Mouse (Mus musculus): ENCODE measurements around the gene Chkb. TPM values are rescaled to one million over a fixed set of nuclear protein-coding genes. Genes with fewer than 3 reads are reported as not detected.
A peak's percentile ranks its signal among the peaks of the same experiment; 100 is the strongest.

Gene Chkb
- total and polyA plus RNA-seq, 3 experiments = 21.1 to 31.8 (median 26.4) TPM

- no peaks in the 10 kb centered on the region for H3K9me3 ChIP-seq (replicated peaks; ENCODE audit: low read length)
- peaks cover 11 to 29% of the 10 kb centered on the region in 2 experiments for H3K4me1 ChIP-seq (ENCODE audit: control insufficient read depth in 1 of 2, insufficient read depth in 2 of 2)
- H3K9ac ChIP-seq (ENCODE audit: insufficient read depth, low read depth) = no peak overlapping the region
- in situ Hi-C loops (cut with MboI; ENCODE audit: low pct_ligation_motif_present, low pct_unique_long_range_greater_than_20kb, low sequenced_read_pairs) = loop anchor here (5.0 kb wide), 1 partner anchor 54 kb away; no protein-coding TSS in a partner anchor
- H3K4me2 ChIP-seq (ENCODE audit: insufficient read depth, low read depth, poor library complexity, severe bottlenecking) = no peak overlapping the region
- H3K36me3 ChIP-seq (replicated peaks in 1 of 2; ENCODE audit: control insufficient read depth in 1 of 2, insufficient read depth in 1 of 2, low read length in 1 of 2) = peaks cover 2 to 27% of the 10 kb centered on the region in 2 experiments
- H3K79me2 ChIP-seq (replicated peaks; ENCODE audit: control insufficient read depth, extremely low read depth, insufficient read depth, poor library complexity, severe bottlenecking) = no peaks in the 10 kb centered on the region
- no peak overlapping the region for H3K27ac ChIP-seq (ENCODE audit: insufficient read depth, low read depth)
- TF ChIP-seq MEF2A (IDR thresholded peaks at IDR 0.05; ENCODE audit: borderline replicate concordance, low read depth, low read length) (no peak), NELFE (IDR thresholded peaks at IDR 0.05; ENCODE audit: low read depth, low read length) (no peak), MYC (IDR thresholded peaks at IDR 0.05; ENCODE audit: low read depth, low read length) (no peak)
- H3K4me3 ChIP-seq (replicated peaks in 1 of 3; ENCODE audit: low read depth in 2 of 3, low read length in 2 of 3, poor library complexity in 1 of 3) = no peak overlapping the region
- dilution Hi-C loops (cut with MboI; ENCODE audit: extremely low pct_ligation_motif_present, extremely low pct_unique_long_range_greater_than_20kb, low sequenced_read_pairs) = no loop called here
- no peak for DNase-seq (ENCODE audit: extremely low read depth)
- no peaks in the 10 kb centered on the region for H3K27me3 ChIP-seq (replicated peaks)
These were observed 48.9 kb upstream of the Chkb start for GRCm38 (mm10) chr15:89478622-89479021.

GRCm38 (mm10) chr15:89477806-89478205 is 48.1 kb upstream of the Chkb start:
- Histone ChIP-seq H3K9ac (ENCODE audit: insufficient read depth, low read depth) (no peak overlapping the region), H3K4me1 (ENCODE audit: control insufficient read depth in 1 of 2, insufficient read depth in 2 of 2) (peaks cover 11 to 29% of the 10 kb centered on the region in 2 experiments), H3K4me2 (ENCODE audit: insufficient read depth, low read depth, poor library complexity, severe bottlenecking) (no peak overlapping the region)

GRCm38 (mm10) chr15:89477091-89477491 is 47.4 kb upstream of the Chkb start, which contains the start of gene Arsa:
TSS of gene Arsa (minus strand) at chr15:89477425.
- Histone ChIP-seq H3K4me1 (ENCODE audit: control insufficient read depth in 1 of 2, insufficient read depth in 2 of 2) (peaks cover 11 to 29% of the 10 kb centered on the region in 2 experiments), H3K4me3 (replicated peaks in 1 of 3; ENCODE audit: low read depth in 2 of 3, low read length in 2 of 3, poor library complexity in 1 of 3) (peak within 1 kb of the TSS; percentile 63 to 95 (median 71)), H3K27ac (ENCODE audit: insufficient read depth, low read depth) (no peak within 1 kb of the TSS), H3K27me3 (replicated peaks) (no peaks in the 10 kb centered on the region), H3K4me2 (ENCODE audit: insufficient read depth, low read depth, poor library complexity, severe bottlenecking) (peak within 1 kb of the TSS; percentile 45), H3K79me2 (replicated peaks; ENCODE audit: control insufficient read depth, extremely low read depth, insufficient read depth, poor library complexity, severe bottlenecking) (no peaks in the 10 kb centered on the region), H3K9me3 (replicated peaks; ENCODE audit: low read length) (no peaks in the 10 kb centered on the region), H3K9ac (ENCODE audit: insufficient read depth, low read depth) (peak within 1 kb of the TSS; percentile 33), H3K36me3 (replicated peaks in 1 of 2; ENCODE audit: control insufficient read depth in 1 of 2, insufficient read depth in 1 of 2, low read length in 1 of 2) (peaks cover 2 to 36% of the 10 kb centered on the region in 2 experiments)
- no peak for DNase-seq (ENCODE audit: extremely low read depth)
- dilution Hi-C loops (cut with MboI; ENCODE audit: extremely low pct_ligation_motif_present, extremely low pct_unique_long_range_greater_than_20kb, low sequenced_read_pairs) (no loop called here), in situ Hi-C loops (cut with MboI; ENCODE audit: low pct_ligation_motif_present, low pct_unique_long_range_greater_than_20kb, low sequenced_read_pairs) (loop anchor here (5.0 kb wide), 1 partner anchor 55 kb away; no protein-coding TSS in a partner anchor)
- TF ChIP-seq POLR2AphosphoS2 (IDR thresholded peaks at IDR 0.05; ENCODE audit: low read depth, low read length) (no peak), MYC (IDR thresholded peaks at IDR 0.05; ENCODE audit: low read depth, low read length) (no peak), CTCF (conservative IDR thresholded peaks at IDR 0.05 in 1 of 2, IDR thresholded peaks at IDR 0.05 in 1 of 2; ENCODE audit: low read depth in 2 of 2, low read length in 2 of 2) (no peak), ZNF384 (IDR thresholded peaks at IDR 0.05; ENCODE audit: low read depth, low read length) (no peak), UBTF (IDR thresholded peaks at IDR 0.05; ENCODE audit: low read depth, low read length) (no peak), MAZ (IDR thresholded peaks at IDR 0.05; ENCODE audit: low read depth, low read length) (no peak), USF1 (IDR thresholded peaks at IDR 0.05; ENCODE audit: low read depth, low read length) (no peak), USF2 (conservative IDR thresholded peaks at IDR 0.05; ENCODE audit: low read depth, low read length) (no peak), JUND (conservative IDR thresholded peaks at IDR 0.05; ENCODE audit: low read depth, low read length) (no peak), ZC3H11A (IDR thresholded peaks at IDR 0.05; ENCODE audit: low read depth, low read length) (no peak), MAX (IDR thresholded peaks at IDR 0.05; ENCODE audit: low read length) (no peak), NRF1 (IDR thresholded peaks at IDR 0.05; ENCODE audit: low read depth, low read length) (no peak), BHLHE40 (IDR thresholded peaks at IDR 0.05; ENCODE audit: low read depth, low read length) (no peak), HCFC1 (IDR thresholded peaks at IDR 0.05; ENCODE audit: low read depth, low read length) (no peak), TBP (conservative IDR thresholded peaks at IDR 0.05; ENCODE audit: low read depth, low read length) (no peak), MXI1 (IDR thresholded peaks at IDR 0.05; ENCODE audit: low read depth, low read length) (no peak)

More at GRCm38 (mm10) chr15:89477806-89478205, 48.1 kb upstream of the Chkb start:
- Histone ChIP-seq H3K4me3 (replicated peaks in 1 of 3; ENCODE audit: low read depth in 2 of 3, low read length in 2 of 3, poor library complexity in 1 of 3) (no peak overlapping the region), H3K9me3 (replicated peaks; ENCODE audit: low read length) (no peaks in the 10 kb centered on the region), H3K36me3 (replicated peaks in 1 of 2; ENCODE audit: control insufficient read depth in 1 of 2, insufficient read depth in 1 of 2, low read length in 1 of 2) (peaks cover 2 to 35% of the 10 kb centered on the region in 2 experiments), H3K27ac (ENCODE audit: insufficient read depth, low read depth) (no peak overlapping the region), H3K27me3 (replicated peaks) (no peaks in the 10 kb centered on the region), H3K79me2 (replicated peaks; ENCODE audit: control insufficient read depth, extremely low read depth, insufficient read depth, poor library complexity, severe bottlenecking) (no peaks in the 10 kb centered on the region)
- peak; percentile 22 for DNase-seq (ENCODE audit: extremely low read depth)
- dilution Hi-C loops (cut with MboI; ENCODE audit: extremely low pct_ligation_motif_present, extremely low pct_unique_long_range_greater_than_20kb, low sequenced_read_pairs) (no loop called here), in situ Hi-C loops (cut with MboI; ENCODE audit: low pct_ligation_motif_present, low pct_unique_long_range_greater_than_20kb, low sequenced_read_pairs) (loop anchor here (5.0 kb wide), 1 partner anchor 54 kb away; no protein-coding TSS in a partner anchor)
- TF ChIP-seq USF2 (conservative IDR thresholded peaks at IDR 0.05; ENCODE audit: low read depth, low read length) (no peak), MAFK (IDR thresholded peaks at IDR 0.05; ENCODE audit: insufficient replicate concordance, low read length) (no peak), JUND (conservative IDR thresholded peaks at IDR 0.05; ENCODE audit: low read depth, low read length) (no peak), BHLHE40 (IDR thresholded peaks at IDR 0.05; ENCODE audit: low read depth, low read length) (peak; percentile 44; the same call in 1 of the 2 replicates)

Measured in CH12.LX (cell line).